Mouse (Mus musculus) cortical plate, adult 2 months (tissue): Measurements from ENCODE around the gene Inha.

Experiments used
- CTCF ChIP-seq: fragments of 200-500 bp; IDR thresholded peaks from 2 replicates; pipeline ENCODE4 v1.5.1; 2011; ENCODE audit warnings: mild to moderate bottlenecking, control low read depth, low read length; ENCODE audit not compliant: insufficient read depth; ENCODE audit errors: extremely low read depth
- POLR2A ChIP-seq: fragments of 200-500 bp; IDR thresholded peaks from 2 replicates; pipeline ENCODE4 v1.6.1; 2011; ENCODE audit warnings: mild to moderate bottlenecking, low read length, control low read depth; ENCODE audit not compliant: insufficient read depth; ENCODE audit errors: extremely low read depth

DNA sequence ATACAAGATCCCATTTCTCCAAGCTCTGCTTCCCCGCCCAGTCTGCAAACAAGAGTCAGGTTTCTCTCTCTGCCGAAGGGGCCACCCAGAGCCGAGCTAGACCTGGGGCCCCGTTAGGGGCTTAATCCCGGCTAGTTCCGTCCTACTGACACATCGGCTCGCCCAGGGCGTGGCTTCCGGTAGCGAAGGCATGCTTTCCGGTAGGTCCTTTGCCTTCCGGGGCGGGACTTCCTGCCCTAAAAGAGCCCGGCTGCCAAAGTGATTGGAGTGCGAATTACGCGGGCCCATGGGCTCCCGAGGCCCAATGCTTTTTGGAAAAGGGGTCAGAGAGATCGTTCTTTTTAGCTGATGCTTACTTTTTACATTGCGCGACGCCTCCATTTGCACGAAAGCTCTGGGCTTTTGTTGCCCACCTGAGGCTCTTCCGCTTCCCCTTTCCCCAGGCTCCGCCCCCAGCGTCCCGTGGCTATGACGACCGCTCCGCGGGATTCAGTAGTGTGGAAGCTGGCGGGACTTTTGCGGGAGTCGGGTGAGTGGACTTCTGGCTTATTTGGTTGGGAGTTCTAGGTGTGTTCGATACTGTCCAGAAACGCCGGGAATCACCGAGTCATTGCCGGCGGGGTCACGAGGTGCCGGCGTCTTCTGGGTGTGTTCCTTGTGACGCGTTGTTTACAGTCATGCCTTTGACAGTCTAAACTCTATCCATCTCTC lies 14.6 kb downstream of the Inha start, which contains the start of gene Stk11ip:
- TF ChIP-seq POLR2A, result peak; percentile 86; the same call in 1 of the 2 replicates
- TF ChIP-seq CTCF, result no peak
